Mouse (Mus musculus): ENCODE results near the gene Gm19684.
"Not testable (repeated sequence)": the region's sequence is repeated elsewhere in the genome, so short reads cannot be mapped to it uniquely, and the experiment has no call there.

DNA sequence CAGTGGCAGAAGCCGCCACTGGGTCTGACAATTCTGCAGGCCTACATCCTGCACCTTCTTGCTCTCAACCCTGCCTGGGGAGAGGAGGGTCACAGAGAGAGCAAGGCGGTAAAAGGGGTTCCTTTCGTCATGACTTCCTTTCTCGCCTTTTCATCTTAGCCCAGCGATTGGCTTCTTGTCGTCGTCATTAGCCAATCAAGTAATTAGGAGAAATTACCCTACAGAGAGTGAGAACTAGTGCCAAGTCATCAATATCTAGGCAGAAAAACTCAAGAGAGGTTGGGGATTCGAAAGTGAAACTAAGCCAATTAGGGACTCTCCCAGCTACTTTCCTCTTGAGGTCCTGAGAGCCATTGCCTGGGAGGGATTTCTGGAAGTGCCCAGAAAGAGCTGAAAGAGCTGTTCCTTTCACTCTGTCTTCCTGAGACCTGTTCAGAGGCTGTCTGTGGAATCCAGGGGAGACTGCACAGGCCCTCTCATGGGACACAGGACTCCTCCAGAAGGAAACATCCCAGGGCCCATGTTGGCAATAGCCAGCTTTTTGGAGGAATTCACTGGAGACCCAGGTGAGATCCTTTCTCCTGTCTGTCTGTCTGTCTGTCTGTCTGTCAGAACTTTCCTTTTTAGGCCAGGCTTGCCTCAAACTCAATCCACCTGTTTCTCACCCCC is at the start of gene Gm19684:
- not testable (repeated sequence) for TF ChIP-seq CTCF, POLR2A (IDR thresholded peaks at IDR 0.05; ENCODE audit: insufficient read depth, low read depth, low read length)

Measured in olfactory bulb, adult 2 months (tissue).